Mouse (Mus musculus) MEL (cell line): Measurements from ENCODE around the gene Spag7. TPM values are rescaled to one million over a fixed set of nuclear protein-coding genes. Genes with fewer than 3 reads are reported as not detected.
A peak's percentile ranks its signal among the peaks of the same experiment; 100 is the strongest.

ENCODE experiments used
- DNase-seq: peaks from one replicate; pipeline ENCODE4 v3.0.0; 2011; ENCODE audit warnings: low read depth, low spot score
- H3K27ac ChIP-seq: 2 replicates; pipeline ENCODE4 v1.5.1; 2012; ENCODE audit warnings: low read depth, mild to moderate bottlenecking, control low read depth, low read length, moderate library complexity; ENCODE audit not compliant: control insufficient read depth
- H3K27me3 ChIP-seq, 2 experiments: fragments of 150-350 bp in 1 of 2; sonication (generic) in 1 of 2; 2 replicates each; pipeline ENCODE4 v1.6.1; 2012; ENCODE audit warnings: low read length in 2 of 2, mild to moderate bottlenecking in 2 of 2, improper control_type of control experiment in 1 of 2, moderate library complexity in 1 of 2; ENCODE audit not compliant: insufficient read depth in 2 of 2, control insufficient read depth in 1 of 2
- H3K36me3 ChIP-seq, 2 experiments: 2 replicates each; pipeline ENCODE4 v1.6.1; 2012 to 2014; ENCODE audit warnings: low read length in 2 of 2, improper control_type of control experiment in 1 of 2, inconsistent platforms in 1 of 2, mild to moderate bottlenecking in 1 of 2; ENCODE audit not compliant: insufficient read depth in 2 of 2, control insufficient read depth in 1 of 2
- H3K4me1 ChIP-seq, 2 experiments: fragments of 150-350 bp in 1 of 2; sonication (generic) in 1 of 2; 2 replicates each; pipeline ENCODE4 v1.6.1; 2012; ENCODE audit warnings: low read length in 2 of 2, improper control_type of control experiment in 1 of 2, mild to moderate bottlenecking in 1 of 2; ENCODE audit not compliant: insufficient read depth in 2 of 2, control insufficient read depth in 1 of 2
- H3K4me3 ChIP-seq, 2 experiments: fragments of 150-350 bp in 1 of 2; sonication (generic) in 1 of 2; 2 replicates each; pipeline ENCODE4 v1.5.1; 2012; ENCODE audit warnings: low read depth in 2 of 2, low read length in 2 of 2, mild to moderate bottlenecking in 2 of 2, moderate library complexity in 2 of 2, control low read depth in 1 of 2, improper control_type of control experiment in 1 of 2; ENCODE audit not compliant: control insufficient read depth in 1 of 2, insufficient read depth in 1 of 2
- H3K79me2 ChIP-seq: 2 replicates; pipeline ENCODE4 v1.6.1; 2012; ENCODE audit warnings: mild to moderate bottlenecking, low read length, moderate library complexity; ENCODE audit not compliant: control insufficient read depth, poor library complexity, insufficient read depth
- H3K9ac ChIP-seq: 2 replicates; pipeline ENCODE4 v1.6.1; 2012; ENCODE audit warnings: low read depth, mild to moderate bottlenecking, control low read depth, low read length, moderate library complexity; ENCODE audit not compliant: control insufficient read depth, poor library complexity, severe bottlenecking
- H3K9me3 ChIP-seq: fragments of 150-350 bp; sonication (generic); replicated peaks from 2 replicates; pipeline ENCODE4 v1.6.1; 2012; ENCODE audit warnings: mild to moderate bottlenecking, low read length, improper control_type of control experiment, moderate library complexity; ENCODE audit not compliant: insufficient read depth
- CHD1 ChIP-seq: IDR thresholded peaks from 2 replicates; pipeline ENCODE4 v1.6.1; 2012; ENCODE audit warnings: low read depth, mild to moderate bottlenecking, inconsistent platforms, low read length, improper control_type of control experiment
- EP300 ChIP-seq, 2 experiments: IDR thresholded peaks; 2 replicates each; pipeline ENCODE4 v1.6.1; 2011; ENCODE audit warnings: improper control_type of control experiment in 2 of 2, low read length in 2 of 2, low read depth in 1 of 2, mild to moderate bottlenecking in 1 of 2
- ETS1 ChIP-seq: IDR thresholded peaks from 2 replicates; pipeline ENCODE4 v1.6.1; 2012; ENCODE audit warnings: low read depth, mild to moderate bottlenecking, inconsistent platforms, low read length, improper control_type of control experiment, moderate library complexity
- HCFC1 ChIP-seq: IDR thresholded peaks from 2 replicates; pipeline ENCODE4 v1.6.1; 2012; ENCODE audit warnings: low read depth, mild to moderate bottlenecking, inconsistent platforms, low read length, improper control_type of control experiment, moderate library complexity
- KAT2A ChIP-seq: conservative IDR thresholded peaks from 2 replicates; pipeline ENCODE4 v1.6.1; 2012; ENCODE audit warnings: low read depth, low read length, improper control_type of control experiment, inconsistent platforms
- MAX ChIP-seq: IDR thresholded peaks from 2 replicates; pipeline ENCODE4 v1.6.1; 2011; ENCODE audit warnings: low read length, improper control_type of control experiment
- MAZ ChIP-seq: IDR thresholded peaks from 2 replicates; pipeline ENCODE4 v1.6.1; 2012; ENCODE audit warnings: low read depth, mild to moderate bottlenecking, inconsistent platforms, low read length, improper control_type of control experiment
- MEF2A ChIP-seq: IDR thresholded peaks from 2 replicates; pipeline ENCODE4 v1.6.1; 2014; ENCODE audit warnings: low read depth, mild to moderate bottlenecking, inconsistent platforms, low read length, improper control_type of control experiment; ENCODE audit not compliant: poor library complexity, insufficient replicate concordance, severe bottlenecking; ENCODE audit errors: extremely low read depth
- MXI1 ChIP-seq: IDR thresholded peaks from 2 replicates; pipeline ENCODE4 v1.6.1; 2011; ENCODE audit warnings: mild to moderate bottlenecking, low read depth, low read length, improper control_type of control experiment
- MYC ChIP-seq: IDR thresholded peaks from 2 replicates; pipeline ENCODE4 v1.6.1; 2011; ENCODE audit warnings: low read depth, mild to moderate bottlenecking, low read length, improper control_type of control experiment, moderate library complexity
- NELFE ChIP-seq: IDR thresholded peaks from 2 replicates; pipeline ENCODE4 v1.6.1; 2011; ENCODE audit warnings: low read depth, low read length, improper control_type of control experiment
- NRF1 ChIP-seq: IDR thresholded peaks from 2 replicates; pipeline ENCODE4 v1.6.1; 2014; ENCODE audit warnings: low read depth, mild to moderate bottlenecking, inconsistent platforms, low read length, improper control_type of control experiment, moderate library complexity; ENCODE audit not compliant: poor library complexity, insufficient read depth, severe bottlenecking
- POLR2A ChIP-seq, 2 experiments: IDR thresholded peaks; 2 replicates each; pipeline ENCODE4 v1.6.1; 2011 to 2012; ENCODE audit warnings: low read length in 2 of 2, mild to moderate bottlenecking in 2 of 2, control low read depth in 1 of 2, improper control_type of control experiment in 1 of 2, low read depth in 1 of 2, moderate library complexity in 1 of 2; ENCODE audit not compliant: control insufficient read depth in 1 of 2, insufficient read depth in 1 of 2, poor library complexity in 1 of 2
- POLR2AphosphoS2 ChIP-seq: IDR thresholded peaks from 2 replicates; pipeline ENCODE4 v1.6.1; 2011; ENCODE audit warnings: low read length, improper control_type of control experiment
- POLR2AphosphoS5 ChIP-seq: IDR thresholded peaks from 2 replicates; pipeline ENCODE4 v1.6.1; 2012; ENCODE audit warnings: low read depth, borderline replicate concordance, mild to moderate bottlenecking, inconsistent platforms, low read length, moderate library complexity, mixed read lengths
- RAD21 ChIP-seq: IDR thresholded peaks from 2 replicates; pipeline ENCODE4 v1.6.1; 2011; ENCODE audit warnings: mild to moderate bottlenecking, low read depth, low read length, improper control_type of control experiment
- SMC3 ChIP-seq: IDR thresholded peaks from 2 replicates; pipeline ENCODE4 v1.6.1; 2011; ENCODE audit warnings: low read depth, low read length, improper control_type of control experiment
- TCF12 ChIP-seq: IDR thresholded peaks from 2 replicates; pipeline ENCODE4 v1.6.1; 2014; ENCODE audit warnings: low read depth, mild to moderate bottlenecking, inconsistent platforms, low read length, improper control_type of control experiment, moderate library complexity
- USF2 ChIP-seq, 2 experiments: IDR thresholded peaks; 2 replicates each; pipeline ENCODE4 v1.6.1; 2011 to 2012; ENCODE audit warnings: improper control_type of control experiment in 2 of 2, low read length in 2 of 2, borderline replicate concordance in 1 of 2, inconsistent platforms in 1 of 2, low read depth in 1 of 2, mild to moderate bottlenecking in 1 of 2; ENCODE audit not compliant: insufficient read depth in 1 of 2
- ZC3H11A ChIP-seq: IDR thresholded peaks from 2 replicates; pipeline ENCODE4 v1.6.1; 2012; ENCODE audit warnings: low read depth, mild to moderate bottlenecking, inconsistent platforms, low read length, improper control_type of control experiment
- ZKSCAN1 ChIP-seq: IDR thresholded peaks from 2 replicates; pipeline ENCODE4 v1.6.1; 2012; ENCODE audit warnings: low read depth, mild to moderate bottlenecking, inconsistent platforms, low read length, improper control_type of control experiment, moderate library complexity
- ZNF384 ChIP-seq: IDR thresholded peaks from 2 replicates; pipeline ENCODE4 v1.6.1; 2012; ENCODE audit warnings: low read depth, mild to moderate bottlenecking, inconsistent platforms, low read length, improper control_type of control experiment
- polyA plus RNA-seq, 2 experiments: library from polyadenylated mRNA; stranded (reverse) in 1 of 2; unstranded in 1 of 2; fragments of >175 nt in 1 of 2; fragments of >200 nt in 1 of 2; gene quantifications; 2 replicates each; pipeline versions ENCODE4 v1.2.1 to v1.2.4; 2012; ENCODE audit warnings: low replicate concordance in 2 of 2, low read depth in 1 of 2; ENCODE audit not compliant: insufficient read length in 2 of 2, insufficient read depth in 1 of 2, missing spikeins in 1 of 2
- total RNA-seq: library from RNA; depleted of rRNA; stranded (reverse); fragments of 300-350 nt; gene quantifications from 2 replicates; pipeline ENCODE4 v1.2.3, GENCODE M21; 2012

The Spag7 gene
- total and polyA plus RNA-seq, 3 experiments = 76.4 to 99.6 TPM; not detected in 1

DNA sequence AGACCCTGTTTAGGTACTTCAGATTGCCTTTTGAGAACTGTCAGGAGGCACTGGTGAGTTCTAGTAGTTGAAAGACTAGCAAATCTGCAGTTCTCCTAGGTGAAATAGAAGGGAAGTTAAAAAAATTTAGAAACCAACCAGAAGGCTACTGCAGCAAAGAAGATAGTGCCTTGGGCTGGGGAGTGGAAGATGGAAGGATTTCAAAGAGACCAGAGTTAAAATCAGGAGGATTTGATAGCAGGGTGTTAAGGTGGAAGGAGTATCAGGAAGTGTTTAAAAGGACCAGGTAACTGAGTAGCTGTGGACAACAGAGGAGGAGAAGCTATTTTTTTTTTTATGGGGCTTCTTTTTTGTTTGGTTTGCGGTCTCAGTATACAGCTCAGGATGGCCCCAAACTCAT, 31.5 kb downstream of the Spag7 start (continued):
- TF ChIP-seq MXI1 = peak; percentile 63
- peak; percentile 76 to 80 for TF ChIP-seq EP300 (IDR thresholded peaks at IDR 0.05; ENCODE audit: low read depth in 1 of 2, low read length in 2 of 2)

DNA sequence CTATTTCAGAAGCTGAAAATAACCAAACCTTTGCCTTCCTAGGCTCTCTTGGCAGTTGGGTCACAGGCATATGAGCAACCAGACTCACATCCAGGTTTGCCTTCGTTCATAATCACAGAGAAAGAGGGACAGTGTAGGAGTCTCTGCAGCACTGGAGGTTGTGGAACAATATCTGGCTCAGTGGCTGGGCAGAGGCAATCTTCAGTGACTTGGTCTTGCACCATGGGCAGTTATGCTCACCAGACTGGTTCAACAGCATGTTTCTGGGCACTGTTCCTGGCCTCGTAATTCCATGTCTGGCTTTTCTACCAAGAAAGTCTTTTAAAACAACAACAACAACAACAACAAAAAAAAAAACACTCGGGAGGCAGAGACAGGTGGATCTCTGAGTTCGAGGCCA, 33.6 kb downstream of the Spag7 start:
- peaks cover 8% of the 10 kb centered on the region; the same call in 1 of the 2 replicates for H3K79me2 ChIP-seq
- TF ChIP-seq ZNF384 (no peak), SMC3 (no peak), CHD1 (no peak), ETS1 (no peak), POLR2AphosphoS2 (no peak), MEF2A (no peak), MYC (no peak), RAD21 (no peak), NELFE (no peak), ZC3H11A (no peak), ZKSCAN1 (no peak), POLR2AphosphoS5 (no peak), MAX (no peak), NRF1 (no peak), TCF12 (no peak), MAZ (no peak), KAT2A (no peak), HCFC1 (no peak), USF2 (IDR thresholded peaks at IDR 0.05; ENCODE audit: borderline replicate concordance in 1 of 2, insufficient read depth in 1 of 2, low read depth in 1 of 2, low read length in 2 of 2) (no peak), POLR2A (IDR thresholded peaks at IDR 0.05; ENCODE audit: control insufficient read depth in 1 of 2, insufficient read depth in 1 of 2, low read depth in 1 of 2, low read length in 2 of 2, poor library complexity in 1 of 2) (no peak)
- TF ChIP-seq, all 39 proteins: peak for 0
- DNase-seq = no peak
- Histone ChIP-seq H3K9me3 (no peaks in the 10 kb centered on the region), H3K36me3 (peaks cover 0 to 36% of the 10 kb centered on the region in 2 experiments; a peak in 2 of 4 replicates), H3K27ac (no peak overlapping the region), H3K27me3 (no peaks in the 10 kb centered on the region), H3K4me1 (peaks cover 14 to 38% of the 10 kb centered on the region in 2 experiments), H3K4me3 (no peak overlapping the region), H3K9ac (no peak overlapping the region)
